Mouse (Mus musculus) spleen, postnatal 14 days (tissue): Measurements from ENCODE around the gene H2afx.
"Not testable (repeated sequence)": the region's sequence is repeated elsewhere in the genome, so short reads cannot be mapped to it uniquely, and the experiment has no call there.

Experiments used
- DNase-seq, 2 experiments: peaks; one replicate each; pipeline ENCODE4 v3.0.0; 2021 to 2022; ENCODE audit warnings: low spot score in 2 of 2

Gene H2afx

GRCm38 (mm10) chr9:44337436-44338169 lies 3.1 kb downstream of the H2afx start:
- peak in 1 of 2 experiments; percentile 5 for DNase-seq

GRCm38 (mm10) chr9:44338574-44338973 lies 4.1 kb downstream of the H2afx start:
- DNase-seq = peak in 1 of 2 experiments; percentile 0

GRCm38 (mm10) chr9:44341487-44341886 lies 7.0 kb downstream of the H2afx start:
- no peak for DNase-seq

- peak; percentile 74 to 77 for DNase-seq
Measured at GRCm38 (mm10) chr9:44342173-44342572, 7.7 kb downstream of the H2afx start.

- DNase-seq = no peak
Measured at GRCm38 (mm10) chr9:44342605-44343004, 8.1 kb downstream of the H2afx start.

GRCm38 (mm10) chr9:44343290-44343689 lies 8.8 kb downstream of the H2afx start:
- peak; percentile 57 to 58 for DNase-seq

- peak; percentile 79 to 85 for DNase-seq
Measured at GRCm38 (mm10) chr9:44343781-44344421, 9.4 kb downstream of the H2afx start, which contains the start of gene Hmbs. TSS of gene Hmbs (minus strand) at chr9:44344228.

- no peak for DNase-seq
Measured at GRCm38 (mm10) chr9:44345570-44346433, 11.3 kb downstream of the H2afx start.

- DNase-seq = no peak
Measured at GRCm38 (mm10) chr9:44347166-44347565, 12.7 kb downstream of the H2afx start.

- DNase-seq = no peak
Measured at GRCm38 (mm10) chr9:44347621-44348020, 13.1 kb downstream of the H2afx start.

- no peak for DNase-seq
Measured at GRCm38 (mm10) chr9:44348546-44348945, 14.1 kb downstream of the H2afx start.

- no peak for DNase-seq
Measured at GRCm38 (mm10) chr9:44351396-44351795, 16.9 kb downstream of the H2afx start.

GRCm38 (mm10) chr9:44352337-44352736 lies 17.8 kb downstream of the H2afx start:
- no peak for DNase-seq

GRCm38 (mm10) chr9:44353142-44353541 lies 18.6 kb downstream of the H2afx start:
- no peak for DNase-seq

GRCm38 (mm10) chr9:44357207-44357606 lies 22.7 kb downstream of the H2afx start:
- no peak for DNase-seq

GRCm38 (mm10) chr9:44361190-44361917 lies 26.9 kb downstream of the H2afx start, which contains the start of gene Vps11:
TSS of gene Vps11 (minus strand) at chr9:44361670.
- peak; percentile 93 to 94 for DNase-seq

- not testable (repeated sequence) for DNase-seq
Measured at GRCm38 (mm10) chr9:44361931-44362330, 27.4 kb downstream of the H2afx start.

- peak in 1 of 2 experiments; percentile 33 for DNase-seq
Measured at GRCm38 (mm10) chr9:44364480-44364879, 30.0 kb downstream of the H2afx start.

- DNase-seq = no peak
Measured at GRCm38 (mm10) chr9:44373386-44373785, 38.9 kb downstream of the H2afx start.

- DNase-seq = no peak
Measured at GRCm38 (mm10) chr9:44376141-44376540, 41.6 kb downstream of the H2afx start.

GRCm38 (mm10) chr9:44377335-44377734 lies 42.8 kb downstream of the H2afx start:
- DNase-seq = not testable (repeated sequence)
